Mouse (Mus musculus) lung, adult 2 months (tissue): ENCODE results near the gene Rilpl1. TPM values are rescaled to one million over a fixed set of nuclear protein-coding genes. Genes with fewer than 3 reads are reported as not detected.
A peak's percentile ranks its signal among the peaks of the same experiment; 100 is the strongest.
"Not testable (repeated sequence)": the region's sequence is repeated elsewhere in the genome, so short reads cannot be mapped to it uniquely, and the experiment has no call there.

Source experiments
- DNase-seq: peaks from one replicate; pipeline ENCODE4 v3.0.0; 2022
- H3K4me1 ChIP-seq: fragments of 200-500 bp; 2 replicates; pipeline ENCODE4 v1.6.1; 2011; ENCODE audit warnings: low read length; ENCODE audit not compliant: control insufficient read depth, insufficient read depth
- H3K4me3 ChIP-seq: fragments of 200-500 bp; replicated peaks from 2 replicates; pipeline ENCODE3; 2011; ENCODE audit warnings: low read depth, mild to moderate bottlenecking, control low read depth, low read length; ENCODE audit errors: extremely low read depth
- CTCF ChIP-seq: fragments of 200-500 bp; IDR thresholded peaks from 2 replicates; pipeline ENCODE4 v1.5.1; 2011; ENCODE audit warnings: mild to moderate bottlenecking, low read length, control low read depth; ENCODE audit not compliant: insufficient read depth
- POLR2A ChIP-seq: fragments of 200-500 bp; IDR thresholded peaks from 2 replicates; pipeline ENCODE4 v1.6.1; 2011; ENCODE audit warnings: low read depth, mild to moderate bottlenecking, control low read depth, low read length, borderline replicate concordance; ENCODE audit errors: extremely low read depth
- WGBS: fragments of 180-500 bp; shearing (Covaris S2); methylation state at CpG from one replicate; pipeline ENCODE4 v1.1.7; 2018; 5-methylcytosine and 5-hydroxymethylcytosine counted together
- polyA plus RNA-seq: library from polyadenylated mRNA; depleted of rRNA; stranded (reverse); fragments of >200 nt; gene quantifications from 2 replicates; pipeline ENCODE4 v1.2.3, GENCODE M21; 2012

The Rilpl1 gene
- polyA plus RNA-seq, 1 experiment: 26.0 TPM

GRCm38 (mm10) chr5:124506731-124507359, 24.3 kb downstream of the Rilpl1 start:
- Histone ChIP-seq H3K4me1 (peaks cover 2% of the 10 kb centered on the region; the same call in 1 of the 2 replicates), H3K4me3 (no peak overlapping the region)
- TF ChIP-seq CTCF (no peak), POLR2A (no peak)
- WGBS: 47% methylated on average over 10 of the region's 10 CpGs
- DNase-seq: peak; percentile 38

DNA sequence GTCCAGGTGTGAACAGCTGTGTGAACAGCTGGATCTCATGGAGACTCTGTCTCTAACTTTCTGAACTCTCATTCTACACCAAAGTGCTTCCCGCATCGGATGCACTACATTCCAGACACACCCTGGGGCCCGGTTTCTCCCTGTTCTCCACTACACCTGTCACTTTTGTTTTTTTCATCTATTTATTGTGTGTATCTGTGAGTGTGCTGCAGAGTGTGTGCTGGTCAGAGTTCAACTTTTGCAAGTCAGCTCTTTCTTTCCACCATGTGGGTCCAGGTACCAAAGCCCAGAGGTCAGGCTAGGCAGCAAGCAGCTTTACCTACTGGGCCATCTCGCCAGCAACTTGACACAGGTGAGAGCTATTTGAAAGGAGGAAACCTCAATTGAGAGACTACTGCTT, 26.0 kb downstream of the Rilpl1 start:
- DNase-seq: no peak
- Histone ChIP-seq H3K4me1 (peaks cover 2% of the 10 kb centered on the region; the same call in 1 of the 2 replicates), H3K4me3 (no peak overlapping the region)
- WGBS: 74% methylated on average over 4 of the region's 4 CpGs
- no peak for TF ChIP-seq POLR2A
- no peak for TF ChIP-seq CTCF

DNA sequence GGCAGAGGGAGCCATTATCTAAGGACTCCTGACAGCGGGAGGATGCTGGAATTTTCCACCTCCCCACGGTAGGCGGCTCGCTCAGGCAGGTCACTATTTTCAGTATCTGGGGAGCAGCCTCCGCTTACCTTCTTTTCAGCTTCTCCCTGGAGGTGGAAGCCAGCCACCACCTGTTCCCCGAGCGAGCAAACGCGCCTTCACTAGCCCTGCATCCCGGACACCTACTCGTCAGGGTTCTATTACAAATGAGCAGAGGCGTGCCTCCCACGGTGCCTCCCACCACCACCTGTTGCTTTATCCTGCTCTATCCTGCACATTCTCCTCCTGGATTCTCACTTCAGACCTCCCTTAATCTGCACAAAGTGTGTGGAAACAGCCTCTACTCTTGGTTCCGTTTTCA, 27.4 kb downstream of the Rilpl1 start:
- WGBS: 79% methylated on average over 14 of the region's 14 CpGs
- 0 out of 2 replicates have a peak, but pooled peaks cover 2% of the 10 kb centered on the region for H3K4me1 ChIP-seq
- H3K4me3 ChIP-seq: no peak overlapping the region
- no peak for DNase-seq
- TF ChIP-seq CTCF: no peak
- no peak for TF ChIP-seq POLR2A

GRCm38 (mm10) chr5:124501541-124501940, 29.6 kb downstream of the Rilpl1 start:
- WGBS: 89% methylated on average over 10 of the region's 10 CpGs
- TF ChIP-seq POLR2A (no peak), CTCF (no peak)
- DNase-seq: no peak
- H3K4me3 ChIP-seq: no peak overlapping the region
- H3K4me1 ChIP-seq: peaks cover 6% of the 10 kb centered on the region; the same call in 1 of the 2 replicates

- TF ChIP-seq POLR2A (no peak), CTCF (no peak)
- 58% methylated on average over 3 of the region's 3 CpGs for WGBS
- no peak for DNase-seq
These were observed 30.6 kb downstream of the Rilpl1 start for GRCm38 (mm10) chr5:124500573-124500972.

GRCm38 (mm10) chr5:124500037-124500436, 31.2 kb downstream of the Rilpl1 start:
- not testable (repeated sequence) for H3K4me1 ChIP-seq, H3K4me3 ChIP-seq, DNase-seq
- 80% methylated on average over 3 of the region's 4 CpGs for WGBS

More at GRCm38 (mm10) chr5:124500573-124500972, 30.6 kb downstream of the Rilpl1 start:
- H3K4me3 ChIP-seq: no peak overlapping the region
- H3K4me1 ChIP-seq: peaks cover 6% of the 10 kb centered on the region; the same call in 1 of the 2 replicates

- H3K4me1 ChIP-seq: peaks cover 6% of the 10 kb centered on the region; the same call in 1 of the 2 replicates
- no peak for DNase-seq
- no peak overlapping the region for H3K4me3 ChIP-seq
- TF ChIP-seq CTCF (no peak), POLR2A (no peak)
- WGBS: 70% methylated on average over 5 of the region's 5 CpGs
These were observed 32.2 kb downstream of the Rilpl1 start for GRCm38 (mm10) chr5:124499001-124499400.

- no peak for TF ChIP-seq POLR2A
- TF ChIP-seq CTCF: no peak
- no peak overlapping the region for H3K4me3 ChIP-seq
- peaks cover 6% of the 10 kb centered on the region; the same call in 1 of the 2 replicates for H3K4me1 ChIP-seq
- DNase-seq: no peak
- WGBS: 32% methylated on average over 9 of the region's 9 CpGs
These were observed 32.8 kb downstream of the Rilpl1 start for GRCm38 (mm10) chr5:124498221-124498876.

DNA sequence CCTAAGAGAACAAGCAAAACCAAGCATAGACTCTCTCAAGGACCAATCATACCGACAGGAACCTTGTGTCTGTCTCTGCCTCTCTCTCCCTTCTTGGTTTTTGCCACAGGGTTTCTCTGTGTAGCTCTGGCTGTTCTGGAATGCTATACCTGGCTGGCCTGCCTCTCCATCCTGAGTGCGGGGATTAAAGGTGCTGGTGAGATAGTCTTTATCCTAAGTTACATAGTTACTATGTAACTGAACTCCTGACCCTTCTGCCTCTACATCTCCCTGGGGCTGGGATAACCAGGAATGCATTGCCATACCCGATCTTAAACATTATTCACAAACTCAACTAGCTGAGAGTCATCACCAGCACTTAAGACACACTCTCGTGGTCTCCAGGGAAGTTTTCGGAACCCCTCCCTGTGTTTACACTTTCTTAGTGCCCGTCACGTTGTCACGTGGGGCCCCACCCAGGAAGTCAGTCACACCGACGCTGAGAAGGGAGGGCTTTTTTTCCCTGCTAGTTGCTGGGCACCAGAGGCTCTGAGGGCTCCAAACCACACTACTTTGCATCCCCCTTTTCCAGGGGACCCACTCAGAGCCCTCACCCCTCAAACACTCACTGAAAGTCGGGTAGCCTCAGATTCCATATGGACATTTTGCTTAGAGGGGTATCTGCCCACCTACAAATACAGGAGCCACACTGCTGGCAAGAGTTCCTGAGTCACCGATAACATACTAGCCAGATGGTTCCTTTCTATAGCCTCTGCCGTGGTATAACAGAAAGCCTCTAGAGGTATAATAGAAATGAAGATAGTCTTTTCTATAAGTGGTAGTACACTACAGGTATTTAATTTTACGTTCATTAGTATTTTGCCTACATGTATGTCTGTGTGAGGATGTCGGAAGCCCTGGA, 34.3 kb downstream of the Rilpl1 start:
- Histone ChIP-seq H3K4me3 (no peak overlapping the region), H3K4me1 (peaks cover 6% of the 10 kb centered on the region; the same call in 1 of the 2 replicates)
- WGBS: 37% methylated on average over 15 of the region's 15 CpGs
- TF ChIP-seq CTCF (no peak), POLR2A (peak; percentile 55; the same call in 1 of the 2 replicates)
- DNase-seq: peak; percentile 42
